Mouse (Mus musculus) megakaryocyte progenitor cell, adult 5-6 weeks (primary cell): ENCODE data around the gene Atg13. TPM values are rescaled to one million over a fixed set of nuclear protein-coding genes. Genes with fewer than 3 reads are reported as not detected.

Experiments used
- ATAC-seq: replicated peaks from 2 replicates; pipeline ENCODE4 v1.8.0; 2016; ENCODE audit warnings: mild to moderate bottlenecking, moderate TSS enrichment, inconsistent platforms; ENCODE audit not compliant: poor library complexity
- total RNA-seq, 2 experiments: library from RNA; stranded (forward) in 1 of 2; stranded (reverse) in 1 of 2; fragments of 157-497, 149-512 nt in 1 of 2; fragments of 200-1000 nt in 1 of 2; gene quantifications; 2 replicates each; pipeline versions ENCODE4 v1.2.3 to v1.2.4; 2015 to 2017

The Atg13 gene
- total RNA-seq, 2 experiments from 2014 or later, result 5.7 to 25.0 TPM

GRCm38 (mm10) chr2:91649553-91650359 lies 60.6 kb downstream of the Atg13 start, which contains the start of the genes Zfp408 and Arhgap1:
Gene Zfp408, minus strand, starts transcription at chr2:91649791.
Gene Arhgap1, plus strand, starts transcription at chr2:91649860.
- ATAC-seq, result peak; percentile 91

- ATAC-seq, result no peak
Observed at GRCm38 (mm10) chr2:91649152-91649551, 61.2 kb downstream of the Atg13 start.

GRCm38 (mm10) chr2:91646733-91647132 lies 63.6 kb downstream of the Atg13 start:
- peak; percentile 27; the same call in 1 of the 2 replicates for ATAC-seq

- ATAC-seq, result peak; percentile 33
Observed at GRCm38 (mm10) chr2:91645811-91646210, 64.6 kb downstream of the Atg13 start.

GRCm38 (mm10) chr2:91645354-91645753 lies 65.0 kb downstream of the Atg13 start:
- no peak for ATAC-seq

GRCm38 (mm10) chr2:91644021-91644420 lies 66.4 kb downstream of the Atg13 start:
- ATAC-seq, result no peak

- no peak for ATAC-seq
Observed at GRCm38 (mm10) chr2:91642825-91643415, 67.5 kb downstream of the Atg13 start.

GRCm38 (mm10) chr2:91638931-91639330 lies 71.4 kb downstream of the Atg13 start:
- no peak for ATAC-seq

GRCm38 (mm10) chr2:91636727-91637338 lies 73.5 kb downstream of the Atg13 start:
- ATAC-seq, result peak; percentile 42

- ATAC-seq, result no peak
Observed at GRCm38 (mm10) chr2:91636229-91636628, 74.1 kb downstream of the Atg13 start, which contains the start of gene F2. Gene F2, minus strand, starts transcription at chr2:91636414.

GRCm38 (mm10) chr2:91635486-91635885 lies 74.9 kb downstream of the Atg13 start:
- ATAC-seq, result no peak

GRCm38 (mm10) chr2:91634841-91635240 lies 75.5 kb downstream of the Atg13 start:
- ATAC-seq, result peak; percentile 92

- ATAC-seq, result no peak
Observed at GRCm38 (mm10) chr2:91633334-91633977, 76.9 kb downstream of the Atg13 start.

- no peak for ATAC-seq
Observed at GRCm38 (mm10) chr2:91632316-91632715, 78.1 kb downstream of the Atg13 start.

GRCm38 (mm10) chr2:91631826-91632225 lies 78.5 kb downstream of the Atg13 start:
- ATAC-seq, result no peak

GRCm38 (mm10) chr2:91630384-91630783 lies 80.0 kb downstream of the Atg13 start:
- no peak for ATAC-seq

- peak; percentile 70 for ATAC-seq
Observed at GRCm38 (mm10) chr2:91629682-91630081, 80.7 kb downstream of the Atg13 start.

GRCm38 (mm10) chr2:91628171-91628570 lies 82.2 kb downstream of the Atg13 start:
- ATAC-seq, result no peak

GRCm38 (mm10) chr2:91627486-91627885 lies 82.9 kb downstream of the Atg13 start:
- no peak for ATAC-seq
